Mouse (Mus musculus) frontal cortex, postnatal 36 days (tissue): ENCODE data around the gene Gm11214.

Experiments
- DNase-seq, 2 experiments: peaks; one replicate each; pipeline ENCODE4 v3.0.0; 2022; ENCODE audit warnings: low spot score in 2 of 2

Gm11214 gene

GRCm38 (mm10) chr4:63663279-63663678 is at the start of gene Gm11214:
Gm11214 (minus strand) TSS chr4:63663379.
- no peak for DNase-seq

GRCm38 (mm10) chr4:63711886-63712285 is 48.7 kb upstream of the Gm11214 start:
- no peak for DNase-seq

GRCm38 (mm10) chr4:63710431-63711220 is 47.4 kb upstream of the Gm11214 start:
- DNase-seq, result no peak

- no peak for DNase-seq
Measured at GRCm38 (mm10) chr4:63706279-63706971, 43.2 kb upstream of the Gm11214 start.

GRCm38 (mm10) chr4:63704232-63704631 is 41.1 kb upstream of the Gm11214 start:
- no peak for DNase-seq

- DNase-seq, result no peak
Measured at GRCm38 (mm10) chr4:63703686-63704085, 40.5 kb upstream of the Gm11214 start.

GRCm38 (mm10) chr4:63702006-63702704 is 39.0 kb upstream of the Gm11214 start:
- DNase-seq, result no peak

GRCm38 (mm10) chr4:63699749-63700148 is 36.6 kb upstream of the Gm11214 start:
- DNase-seq, result no peak

- no peak for DNase-seq
Measured at GRCm38 (mm10) chr4:63696921-63697320, 33.7 kb upstream of the Gm11214 start.

- no peak for DNase-seq
Measured at GRCm38 (mm10) chr4:63692351-63692750, 29.2 kb upstream of the Gm11214 start.

GRCm38 (mm10) chr4:63687429-63687828 is 24.2 kb upstream of the Gm11214 start:
- DNase-seq, result no peak

- peak in 1 of 2 experiments; percentile 30 for DNase-seq
Measured at GRCm38 (mm10) chr4:63686157-63686556, 23.0 kb upstream of the Gm11214 start.

- DNase-seq, result no peak
Measured at GRCm38 (mm10) chr4:63685253-63685525, 22.0 kb upstream of the Gm11214 start.

- DNase-seq, result no peak
Measured at GRCm38 (mm10) chr4:63684412-63685252, 21.5 kb upstream of the Gm11214 start.

GRCm38 (mm10) chr4:63683716-63684115 is 20.5 kb upstream of the Gm11214 start:
- no peak for DNase-seq

GRCm38 (mm10) chr4:63683056-63683455 is 19.9 kb upstream of the Gm11214 start:
- DNase-seq, result no peak

- DNase-seq, result no peak
Measured at GRCm38 (mm10) chr4:63682441-63682840, 19.3 kb upstream of the Gm11214 start.

GRCm38 (mm10) chr4:63681557-63681956 is 18.4 kb upstream of the Gm11214 start:
- no peak for DNase-seq

- no peak for DNase-seq
Measured at GRCm38 (mm10) chr4:63675128-63675527, 11.9 kb upstream of the Gm11214 start.

- peak; percentile 52 to 83 for DNase-seq
Measured at GRCm38 (mm10) chr4:63668255-63668654, 5.1 kb upstream of the Gm11214 start.

- no peak for DNase-seq
Measured at GRCm38 (mm10) chr4:63665738-63666137, 2.6 kb upstream of the Gm11214 start.

- no peak for DNase-seq
Measured at GRCm38 (mm10) chr4:63661857-63662256, 1.3 kb downstream of the Gm11214 start.
